Mouse (Mus musculus) A20 (cell line): Measurements from ENCODE around the gene Tmem164.

Source experiments
- DNase-seq: peaks from one replicate; pipeline ENCODE4 v3.0.0-alpha.2; 2011; ENCODE audit warnings: low read depth, low spot score

Gene Tmem164

DNA sequence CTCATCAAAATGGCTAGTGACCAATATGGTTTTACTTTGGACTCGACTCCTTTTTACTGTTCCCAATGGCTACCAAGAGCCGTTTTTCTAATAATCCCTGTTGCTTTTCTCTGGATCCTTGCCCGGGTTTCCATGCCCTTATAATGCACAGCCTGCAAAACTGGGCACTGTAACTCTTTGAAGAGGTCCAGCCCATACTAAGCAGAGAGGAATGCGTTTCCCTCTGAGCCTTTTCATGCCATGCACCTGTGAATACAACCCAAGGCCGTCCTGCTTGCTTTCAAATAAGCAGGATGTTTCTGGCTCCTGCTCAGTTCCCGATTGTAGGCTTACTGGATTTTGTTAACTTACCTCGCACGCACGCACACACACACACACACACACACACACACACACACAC, 7.3 kb downstream of the Tmem164 start:
- no peak for DNase-seq

DNA sequence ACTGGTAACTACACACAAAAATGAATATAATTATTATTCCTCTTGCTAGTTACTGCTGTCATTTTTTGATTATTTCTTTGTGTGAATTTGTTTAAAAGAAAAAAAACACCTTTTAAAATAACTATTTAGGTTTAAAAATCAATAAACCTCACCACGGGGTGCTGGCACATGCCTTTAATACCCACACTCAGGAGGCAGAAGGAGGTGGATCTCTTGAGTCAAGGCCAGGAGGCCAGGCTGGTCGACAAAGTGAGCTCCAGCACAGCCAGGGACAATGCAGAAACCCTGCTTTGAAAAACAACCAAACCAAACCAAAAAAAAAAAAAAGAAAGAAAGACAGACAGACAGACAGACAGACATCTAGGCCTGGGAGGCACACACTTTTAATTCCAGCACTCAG, 12.1 kb downstream of the Tmem164 start:
- no peak for DNase-seq

DNA sequence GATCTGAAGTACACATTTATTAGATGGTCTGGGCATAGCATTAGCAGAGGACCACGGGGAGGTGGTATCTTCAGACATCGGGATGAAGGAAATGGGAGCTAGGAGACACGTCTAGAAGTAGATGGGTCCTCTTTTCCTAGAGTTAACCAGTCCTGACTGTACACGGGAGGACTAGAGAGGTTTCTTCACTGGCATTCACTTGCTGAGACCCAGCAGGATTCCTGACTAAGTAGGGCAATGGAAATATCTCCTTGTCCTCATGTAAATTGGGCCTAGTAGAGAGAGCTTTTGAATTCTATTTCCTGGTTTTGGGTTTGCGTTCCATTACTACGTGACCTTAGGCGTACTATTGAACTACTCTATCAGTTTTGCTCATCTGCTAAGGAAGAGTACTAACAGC, 13.1 kb downstream of the Tmem164 start:
- no peak for DNase-seq

GRCm38 (mm10) chrX:142694856-142695255, 13.7 kb downstream of the Tmem164 start:
- no peak for DNase-seq

DNA sequence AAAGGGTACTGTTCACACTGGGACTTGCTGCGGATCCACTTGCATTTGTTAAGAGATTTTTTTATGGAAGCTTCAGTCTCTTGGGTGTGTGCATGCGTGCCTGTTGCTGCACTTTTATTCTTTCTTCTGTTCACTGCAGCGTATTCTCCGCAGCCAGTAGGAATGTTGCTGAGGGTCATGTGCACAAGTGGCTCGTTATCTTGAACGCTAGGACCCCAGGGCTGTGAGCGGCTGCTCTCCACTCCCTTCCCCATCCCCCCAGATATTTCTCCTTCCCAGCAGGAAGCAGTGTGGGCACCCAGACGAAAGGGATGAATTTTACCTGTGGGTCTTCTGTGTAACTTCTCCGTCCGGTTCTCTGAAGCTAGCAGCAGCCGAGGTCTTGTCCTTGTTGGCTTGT, 15.6 kb downstream of the Tmem164 start:
- no peak for DNase-seq

DNA sequence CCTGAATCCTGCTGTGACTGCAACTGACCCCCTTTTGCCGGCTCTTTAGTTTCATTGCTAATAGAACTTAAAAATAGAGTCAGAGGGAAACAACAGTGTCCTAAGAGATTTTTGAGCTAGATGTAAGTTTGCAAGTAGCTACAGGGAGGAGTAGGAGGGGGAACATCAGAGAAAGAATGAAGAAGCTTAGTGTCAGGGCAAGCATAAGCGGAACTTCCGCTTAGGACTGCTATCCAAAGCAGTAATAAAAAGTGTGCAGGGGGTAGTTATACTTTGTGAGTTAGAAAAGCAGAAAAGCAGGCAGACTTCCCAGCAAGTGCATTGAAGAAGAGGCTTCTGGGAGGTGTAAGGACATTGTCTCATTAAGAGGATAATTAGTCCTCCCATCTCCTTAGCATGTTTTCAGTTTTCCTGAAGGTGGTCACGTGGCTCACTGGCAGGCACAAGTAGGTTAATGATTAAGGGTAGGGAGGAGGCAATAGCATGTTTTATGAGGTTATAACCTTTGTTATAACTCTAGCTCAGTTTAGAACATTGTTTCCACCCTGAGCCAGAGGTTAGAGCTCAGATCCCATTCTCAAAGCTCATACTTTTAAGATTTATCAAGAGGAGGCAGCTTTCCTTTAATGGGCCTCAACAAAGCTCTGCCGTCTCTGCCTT, 16.5 kb downstream of the Tmem164 start:
- no peak for DNase-seq

- DNase-seq: no peak
These were observed 17.0 kb downstream of the Tmem164 start for GRCm38 (mm10) chrX:142698212-142698611.

DNA sequence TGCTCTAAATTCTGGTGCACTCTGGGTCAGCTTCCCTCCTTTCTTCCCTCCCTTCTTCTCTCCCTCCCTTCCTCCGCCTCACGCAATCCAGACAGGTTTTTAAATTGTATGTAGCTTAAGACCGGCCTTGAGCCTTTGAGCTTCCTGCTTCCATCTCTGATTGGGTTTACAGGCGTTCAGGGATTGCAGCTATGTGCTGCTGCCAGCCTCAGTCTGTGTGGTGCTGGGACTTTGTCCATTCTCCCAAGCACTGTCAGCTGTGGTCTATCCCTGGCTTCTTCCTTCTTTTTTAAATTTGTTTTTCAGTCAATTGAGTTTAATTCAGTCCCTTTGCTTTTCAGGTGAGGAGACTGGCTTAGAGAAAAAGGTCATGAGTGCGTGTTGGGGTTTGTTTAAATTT, 20.9 kb downstream of the Tmem164 start:
- no peak for DNase-seq

DNA sequence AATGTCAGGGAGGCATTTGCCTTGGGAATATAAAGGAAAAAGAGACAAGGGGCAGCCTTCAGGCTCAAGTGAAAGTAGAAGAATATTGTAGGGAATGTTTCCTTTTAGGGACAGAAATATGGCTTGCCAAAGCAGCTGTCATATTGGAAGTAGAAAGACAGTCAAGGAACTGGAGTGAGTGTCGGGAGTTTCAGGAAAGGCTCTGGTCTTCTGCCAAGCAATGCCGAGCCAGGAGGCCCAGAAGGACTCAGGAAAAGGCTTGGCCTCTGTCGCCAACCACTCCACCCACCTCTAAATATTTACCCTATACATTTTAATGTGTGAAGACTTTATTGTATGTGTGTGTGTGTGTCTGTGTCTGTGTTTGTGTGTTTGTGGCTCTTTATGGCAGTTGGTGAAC, 21.4 kb downstream of the Tmem164 start:
- DNase-seq: no peak

DNA sequence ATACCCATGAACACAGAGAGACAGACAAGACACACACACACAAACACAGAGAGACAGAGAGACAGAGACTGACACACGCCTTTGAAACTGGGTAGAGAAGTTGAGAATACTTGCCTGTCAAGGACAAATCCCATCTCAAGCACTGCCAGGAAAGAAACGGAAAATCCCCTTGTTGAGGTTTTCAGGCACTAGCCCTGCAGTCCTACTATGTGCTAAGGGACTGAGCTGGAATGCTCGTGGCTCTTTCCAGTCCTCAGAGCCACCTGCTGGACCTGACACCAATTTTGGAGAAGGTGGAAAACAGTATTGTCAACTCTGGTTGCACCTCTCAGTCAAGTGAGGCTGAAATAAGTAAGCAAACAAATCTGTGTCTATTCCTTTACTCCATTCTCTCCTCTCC, 22.7 kb downstream of the Tmem164 start:
- no peak for DNase-seq

- no peak for DNase-seq
These were observed 27.1 kb downstream of the Tmem164 start for GRCm38 (mm10) chrX:142708257-142708656.

- DNase-seq: peak; percentile 5
These were observed 34.8 kb downstream of the Tmem164 start for GRCm38 (mm10) chrX:142716014-142716413.

DNA sequence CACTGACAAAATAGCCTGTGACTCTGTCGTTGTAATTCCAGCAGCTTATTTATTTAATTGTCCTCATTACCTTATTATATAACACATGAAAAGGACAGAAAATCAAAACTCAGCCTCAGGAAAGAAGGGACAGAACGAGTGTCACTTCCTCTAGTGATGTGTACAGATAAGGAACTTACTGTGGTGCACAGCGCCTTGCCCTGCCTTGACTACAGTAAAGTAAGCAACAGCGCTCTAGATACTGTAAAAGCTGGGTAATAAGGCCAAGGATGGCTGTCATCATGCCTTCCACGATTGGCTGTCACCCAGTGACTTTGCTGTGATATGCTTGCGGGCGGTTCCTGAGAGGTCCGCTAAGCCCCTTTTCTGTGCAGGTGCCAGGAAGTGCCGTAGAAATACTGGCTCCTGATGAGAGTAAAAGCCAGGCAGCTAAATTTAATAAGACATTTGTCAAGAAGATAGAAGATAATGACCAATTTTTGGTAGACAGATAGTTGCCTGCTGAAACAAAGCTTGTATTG, 36.8 kb downstream of the Tmem164 start:
- no peak for DNase-seq

GRCm38 (mm10) chrX:142718759-142719158, 37.6 kb downstream of the Tmem164 start:
- no peak for DNase-seq

DNA sequence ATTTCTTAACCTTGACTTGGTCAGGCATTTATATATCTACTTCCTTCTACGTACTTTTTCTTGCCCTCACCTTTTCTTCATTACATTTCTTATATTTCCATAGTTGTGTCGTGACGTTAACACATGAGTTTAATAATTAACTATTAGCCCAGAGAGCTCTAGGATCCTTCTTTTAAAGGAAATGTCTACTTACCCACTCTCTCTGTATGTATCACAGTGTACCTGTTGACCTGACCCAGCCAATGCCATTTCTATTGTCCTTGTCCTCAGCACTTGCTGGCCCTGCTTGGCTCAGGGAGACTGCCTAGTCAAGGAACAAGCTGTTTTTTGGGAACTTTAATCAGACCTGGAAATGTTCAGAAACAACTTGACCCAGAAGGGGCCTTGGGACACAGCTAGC, 40.7 kb downstream of the Tmem164 start:
- DNase-seq: no peak

DNA sequence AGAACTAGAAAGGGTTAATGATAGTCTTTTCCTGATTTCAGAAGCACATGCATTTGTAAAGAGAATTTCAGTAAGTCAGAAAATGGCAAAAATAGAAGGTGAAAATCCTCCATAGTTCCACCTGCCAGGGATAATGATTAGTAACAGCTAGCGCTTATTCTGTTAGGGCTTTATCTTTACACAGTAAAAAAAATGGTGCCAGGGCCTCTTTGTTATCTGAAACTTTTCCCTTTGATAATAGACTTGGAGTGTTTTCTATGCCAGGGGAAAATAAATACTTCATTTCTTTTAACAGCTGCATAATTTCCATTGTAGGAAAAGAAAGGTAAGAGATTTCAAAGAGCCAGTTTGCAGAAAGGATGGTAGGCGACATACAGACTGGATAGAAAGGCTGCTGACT, 43.0 kb downstream of the Tmem164 start:
- DNase-seq: no peak

GRCm38 (mm10) chrX:142725571-142725970, 44.4 kb downstream of the Tmem164 start:
- DNase-seq: no peak

DNA sequence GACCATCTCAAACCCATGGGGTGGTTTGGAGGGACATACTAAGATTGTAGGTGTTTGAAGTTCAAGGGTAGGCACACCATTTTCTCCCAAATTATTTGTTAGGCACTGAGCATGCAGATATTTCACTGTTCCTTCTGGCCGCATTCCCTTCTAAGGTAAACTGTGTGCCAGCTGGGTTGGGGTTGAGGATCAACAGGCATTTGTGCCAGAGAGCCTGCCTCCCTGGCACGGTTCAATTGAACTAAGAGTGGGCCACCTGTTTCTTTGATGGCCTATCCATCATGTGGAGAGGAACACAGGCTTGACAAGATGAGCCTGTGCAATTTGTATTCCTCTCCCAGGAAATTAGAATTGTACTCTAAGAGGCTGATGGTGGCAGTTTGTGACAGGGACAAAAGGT, 45.1 kb downstream of the Tmem164 start:
- DNase-seq: no peak

GRCm38 (mm10) chrX:142727847-142728246, 46.6 kb downstream of the Tmem164 start:
- no peak for DNase-seq

DNA sequence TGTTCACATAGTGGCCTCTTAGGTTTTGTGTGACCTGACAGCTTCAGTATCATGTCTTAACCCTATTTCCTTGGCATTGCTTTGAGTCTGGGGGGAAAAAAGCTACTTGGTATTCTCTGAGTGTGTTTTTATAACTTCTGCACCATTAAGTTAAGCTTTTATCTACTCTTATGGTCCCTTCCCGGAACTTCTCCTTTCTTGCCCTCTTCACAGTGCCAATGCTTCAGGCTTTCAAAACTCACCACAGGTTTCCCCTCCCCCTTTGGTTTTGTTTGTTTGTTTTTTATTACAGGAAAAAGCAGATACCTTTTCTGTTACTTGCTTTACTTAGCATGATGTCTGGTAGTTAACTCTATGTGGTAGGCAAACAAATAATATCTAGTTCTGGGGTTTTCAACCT, 47.8 kb downstream of the Tmem164 start:
- DNase-seq: no peak

- no peak for DNase-seq
These were observed 48.3 kb downstream of the Tmem164 start for GRCm38 (mm10) chrX:142729482-142729881.

DNA sequence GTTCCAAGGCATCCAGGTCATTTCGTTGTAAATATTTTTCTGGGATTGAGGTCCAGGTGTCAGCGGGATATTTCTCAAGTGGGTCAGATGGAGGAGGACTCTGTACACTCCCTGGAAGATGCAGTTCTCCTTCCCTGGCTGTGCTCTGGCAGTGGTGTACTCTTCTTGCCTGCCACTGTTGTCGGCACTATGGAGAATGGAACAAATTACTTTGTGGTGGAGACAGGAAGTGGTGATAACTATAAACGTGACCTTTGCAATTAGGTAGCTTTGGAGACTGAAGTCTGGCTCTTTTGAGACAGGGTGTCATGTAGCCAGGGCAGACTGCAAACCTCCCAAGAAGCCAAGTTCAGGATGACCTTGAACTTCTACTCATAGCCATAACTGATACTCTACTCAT, 55.9 kb downstream of the Tmem164 start:
- no peak for DNase-seq

DNA sequence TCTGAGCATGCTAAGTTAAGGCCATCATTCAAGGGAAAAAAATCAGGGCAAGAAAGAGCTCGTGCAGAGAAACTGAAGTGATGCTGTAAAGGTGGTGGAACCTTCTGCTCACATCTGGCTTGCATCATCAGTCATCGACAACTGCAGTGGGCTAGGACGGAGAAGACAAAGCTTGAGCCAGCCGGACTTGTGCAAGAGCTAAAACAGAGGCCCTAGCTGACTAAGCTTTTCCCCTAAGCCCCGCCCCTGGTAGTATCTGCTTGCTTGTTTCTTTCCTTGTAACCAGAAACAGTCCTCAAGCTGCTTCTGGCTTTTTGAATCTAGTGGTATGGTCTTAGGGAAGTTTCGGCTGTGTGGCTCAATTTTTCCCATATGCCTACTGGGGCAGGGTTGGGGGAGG, 56.5 kb downstream of the Tmem164 start:
- no peak for DNase-seq

- no peak for DNase-seq
These were observed 66.2 kb downstream of the Tmem164 start for GRCm38 (mm10) chrX:142747428-142747827.
